Comparison of ENCODE assay signal across 8 mouse cellular contexts in genomic region chr8:94601034-94601606, GRCm38 (mm10). TPM values are rescaled to one million over a fixed set of nuclear protein-coding genes. Genes with fewer than 3 reads are reported as not detected.
DNase-seq lines count a peak whose midpoint lies in the region; ATAC-seq and TF ChIP-seq lines count a peak whose summit lies in the region.

No protein-coding gene starts in this region.

- no peak for TF ChIP-seq CTCF in layer of hippocampus, adult 2 months (conservative IDR thresholded peaks at IDR 0.05)
- no peak for TF ChIP-seq CTCF in Patski (IDR thresholded peaks at IDR 0.05)
- no peak for TF ChIP-seq CTCF in liver, embryonic 14.5 days (IDR thresholded peaks at IDR 0.05; ENCODE audit: low read depth)

- H3K27me3 ChIP-seq in Patski: no peaks in the 10 kb centered on the region
- no peaks in the 10 kb centered on the region for H3K27me3 ChIP-seq in embryonic facial prominence, embryonic 13.5 days
- no peaks in the 10 kb centered on the region for H3K27me3 ChIP-seq in hindbrain, embryonic 11.5 days (ENCODE audit: control insufficient read depth, insufficient read depth, low read length)
- H3K27me3 ChIP-seq in liver, embryonic 14.5 days (ENCODE audit: control insufficient read depth, insufficient read depth, low read length): no peaks in the 10 kb centered on the region
- 0 out of 2 replicates have a peak, but pooled peaks cover 3% of the 10 kb centered on the region for H3K27me3 ChIP-seq in neural tube, embryonic 14.5 days (ENCODE audit: control insufficient read depth, insufficient read depth, low read length)

- peak overlapping the region; percentile 86 for H3K27ac ChIP-seq in layer of hippocampus, adult 2 months
- peak overlapping the region; percentile 93 for H3K27ac ChIP-seq in embryonic facial prominence, embryonic 13.5 days
- H3K27ac ChIP-seq in hindbrain, embryonic 11.5 days (ENCODE audit: low read depth, low read length): peak overlapping the region; percentile 74
- H3K27ac ChIP-seq in liver, embryonic 14.5 days: peak overlapping the region; percentile 68
- H3K27ac ChIP-seq in neural tube, embryonic 14.5 days (ENCODE audit: low read depth, low read length): peak overlapping the region; percentile 86

- in situ Hi-C loops in Patski (cut with MboI; ENCODE audit: low pct_unique_long_range_greater_than_20kb): loop anchor here (10.0 kb wide), 1 partner anchor 204 kb away; no protein-coding TSS in a partner anchor

- CTCF ChIA-PET in Patski (lab: Charles Lee): interaction anchor here (1.5 to 3.2 kb wide), 5 partner anchors 10 to 109 kb away, joined by 5 to 16 read pairs (median 7); no protein-coding TSS in a partner anchor

- no peaks in the 10 kb centered on the region for H3K36me3 ChIP-seq in embryonic facial prominence, embryonic 13.5 days
- no peaks in the 10 kb centered on the region for H3K36me3 ChIP-seq in hindbrain, embryonic 11.5 days (ENCODE audit: control insufficient read depth, insufficient read depth, low read length)
- H3K36me3 ChIP-seq in liver, embryonic 14.5 days (replicated peaks; ENCODE audit: control insufficient read depth, insufficient read depth, low read depth): no peaks in the 10 kb centered on the region
- no peaks in the 10 kb centered on the region for H3K36me3 ChIP-seq in neural tube, embryonic 14.5 days (ENCODE audit: control insufficient read depth, insufficient read depth, low read length)

- no peaks in the 10 kb centered on the region for H3K9me3 ChIP-seq in embryonic facial prominence, embryonic 13.5 days
- H3K9me3 ChIP-seq in hindbrain, embryonic 11.5 days (ENCODE audit: control insufficient read depth, low read length): no peaks in the 10 kb centered on the region
- H3K9me3 ChIP-seq in liver, embryonic 14.5 days (ENCODE audit: control insufficient read depth, low read length): no peaks in the 10 kb centered on the region
- H3K9me3 ChIP-seq in neural tube, embryonic 14.5 days (ENCODE audit: control insufficient read depth, low read length): no peaks in the 10 kb centered on the region

- H3K4me3 ChIP-seq in layer of hippocampus, adult 2 months: peak overlapping the region; percentile 74
- H3K4me3 ChIP-seq in embryonic facial prominence, embryonic 13.5 days: peak overlapping the region; percentile 99
- peak overlapping the region; percentile 97 for H3K4me3 ChIP-seq in hindbrain, embryonic 11.5 days (ENCODE audit: low read depth, low read length)
- H3K4me3 ChIP-seq in liver, embryonic 14.5 days (ENCODE audit: insufficient read depth in 1 of 2, low read depth in 2 of 2, low read length in 2 of 2): peak overlapping the region; percentile 83 to 95
- H3K4me3 ChIP-seq in neural tube, embryonic 14.5 days (ENCODE audit: low read depth, low read length): peak overlapping the region; percentile 95

- peak overlapping the region; percentile 84 for H3K4me2 ChIP-seq in embryonic facial prominence, embryonic 13.5 days
- H3K4me2 ChIP-seq in hindbrain, embryonic 11.5 days (replicated peaks; ENCODE audit: low read depth, low read length): peak overlapping the region; percentile 81
- peak overlapping the region; percentile 97 for H3K4me2 ChIP-seq in liver, embryonic 14.5 days (ENCODE audit: low read depth)
- H3K4me2 ChIP-seq in neural tube, embryonic 14.5 days (ENCODE audit: low read depth, low read length): peak overlapping the region; percentile 94

- no peak for DNase-seq in layer of hippocampus, adult 2 months (ENCODE audit: low spot score in 2 of 2)
- no peak for DNase-seq in layer of hippocampus, adult 9-10 months (ENCODE audit: low spot score)
- no peak for DNase-seq in Patski (ENCODE audit: low read depth, low spot score)
- DNase-seq in hindbrain, embryonic 11.5 days (ENCODE audit: low spot score): no peak
- no peak for DNase-seq in liver, embryonic 14.5 days (ENCODE audit: low read depth in 3 of 3, low spot score in 3 of 3)
- DNase-seq in retina, postnatal 1 day: no peak

- WGBS in embryonic facial prominence, embryonic 13.5 days: under 1% methylated on average over 51 of the region's 51 CpGs
- WGBS in hindbrain, embryonic 11.5 days: under 1% methylated on average over 51 of the region's 51 CpGs
- under 1% methylated on average over 51 of the region's 51 CpGs for WGBS in liver, embryonic 14.5 days (ENCODE audit: insufficient replicate concordance)
- under 1% methylated on average over 51 of the region's 51 CpGs for WGBS in neural tube, embryonic 14.5 days

- H3K4me1 ChIP-seq in embryonic facial prominence, embryonic 13.5 days: peaks cover 23% of the 10 kb centered on the region
- H3K4me1 ChIP-seq in hindbrain, embryonic 11.5 days (replicated peaks; ENCODE audit: control insufficient read depth, insufficient read depth, low read length): 0 out of 2 replicates have a peak, but pooled peaks cover 2% of the 10 kb centered on the region
- H3K4me1 ChIP-seq in liver, embryonic 14.5 days (replicated peaks; ENCODE audit: control insufficient read depth in 2 of 2, insufficient read depth in 2 of 2, low read length in 1 of 2): peaks cover 9 to 16% of the 10 kb centered on the region in 2 experiments
- peaks cover 21% of the 10 kb centered on the region for H3K4me1 ChIP-seq in neural tube, embryonic 14.5 days (ENCODE audit: control insufficient read depth, insufficient read depth, low read length)

- POLR2A ChIA-PET in Patski (lab: Charles Lee): interaction anchor here (1.1 kb wide), 1 partner anchor 12 kb away, joined by 3 read pairs; no protein-coding TSS in a partner anchor

- peak; percentile 18 for ATAC-seq in Patski
- peak; percentile 2; the same call in 1 of the 2 replicates for ATAC-seq in embryonic facial prominence, embryonic 13.5 days (ENCODE audit: insufficient number of reproducible peaks, insufficient read depth, low FRiP score, low TSS enrichment, low read depth)
- ATAC-seq in hindbrain, embryonic 11.5 days (ENCODE audit: low FRiP score): peak; percentile 48; the same call in 1 of the 2 replicates
- ATAC-seq in liver, embryonic 14.5 days (ENCODE audit: insufficient read depth): peak; percentile 17
- ATAC-seq in neural tube, embryonic 14.5 days (ENCODE audit: low read depth): peak; percentile 22

- H3K9ac ChIP-seq in embryonic facial prominence, embryonic 13.5 days: peak overlapping the region; percentile 89
- H3K9ac ChIP-seq in hindbrain, embryonic 11.5 days (ENCODE audit: low read depth, low read length): peak overlapping the region; percentile 90
- peak overlapping the region; percentile 87 for H3K9ac ChIP-seq in liver, embryonic 14.5 days (replicated peaks)
- peak overlapping the region; percentile 81 for H3K9ac ChIP-seq in neural tube, embryonic 14.5 days (replicated peaks; ENCODE audit: low read depth, low read length)

- TF ChIP-seq EP300 in liver, embryonic 14.5 days (IDR thresholded peaks at IDR 0.05; ENCODE audit: low read depth): no peak

RNA-seq across cellular contexts. Expression of gene Rspry1, which starts 0.6 kb away (rescaled TPM):
- total RNA-seq in layer of hippocampus, adult 2 months (2021): 10 to 100 TPM; 25.8 to 26.1 TPM
- polyA plus RNA-seq in Patski (2021): 25.9 TPM
- polyA plus RNA-seq in embryonic facial prominence, embryonic 13.5 days (2015; fragmentation: Nextera tagmentation; extraction: Ambion mirVana): 44.1 and 48.1 TPM in 2 replicates
- 45.5 and 50.4 TPM in 2 replicates for polyA plus RNA-seq in hindbrain, embryonic 11.5 days (2014; fragmentation: Nextera tagmentation; extraction: Ambion mirVana)
- 4.0 and 6.2 TPM in 2 replicates for polyA plus RNA-seq in liver, embryonic 14.5 days (2012; rRNA removed)
- 15.8 and 17.9 TPM in 2 replicates for polyA plus RNA-seq in liver, embryonic 14.5 days (2014; fragmentation: Nextera tagmentation; extraction: Ambion mirVana)
- polyA plus RNA-seq in neural tube, embryonic 14.5 days (2014; fragmentation: Nextera tagmentation; extraction: Ambion mirVana): 50.2 and 56.4 TPM in 2 replicates

RNA-seq across cellular contexts. Expression of gene Fam192a, which starts 0.7 kb away (rescaled TPM):
- 10 to 100 TPM; 38.6 to 45.6 TPM for total RNA-seq in layer of hippocampus, adult 2 months (2021)
- polyA plus RNA-seq in Patski (2021): 75.9 TPM
- polyA plus RNA-seq in embryonic facial prominence, embryonic 13.5 days (2015; fragmentation: Nextera tagmentation; extraction: Ambion mirVana): 77.1 and 85.3 TPM in 2 replicates
- polyA plus RNA-seq in hindbrain, embryonic 11.5 days (2014; fragmentation: Nextera tagmentation; extraction: Ambion mirVana): 110 TPM in 2 replicates
- polyA plus RNA-seq in liver, embryonic 14.5 days (2012; rRNA removed): 11.3 and 16.1 TPM in 2 replicates
- 25.8 and 26.5 TPM in 2 replicates for polyA plus RNA-seq in liver, embryonic 14.5 days (2014; fragmentation: Nextera tagmentation; extraction: Ambion mirVana)
- polyA plus RNA-seq in neural tube, embryonic 14.5 days (2014; fragmentation: Nextera tagmentation; extraction: Ambion mirVana): 72.8 and 81.4 TPM in 2 replicates
